Mouse (Mus musculus): ENCODE measurements around the gene Gemin5. TPM values are rescaled to one million over a fixed set of nuclear protein-coding genes. Genes with fewer than 3 reads are reported as not detected.
A peak's percentile ranks its signal among the peaks of the same experiment; 100 is the strongest.

Gene Gemin5
- polyA plus RNA-seq, 1 experiment: 27.8 TPM

- TF ChIP-seq POLR2A (IDR thresholded peaks at IDR 0.05; ENCODE audit: control insufficient read depth, low read depth, low read length) (no peak), CTCF (IDR thresholded peaks at IDR 0.05; ENCODE audit: control insufficient read depth, insufficient read depth, insufficient replicate concordance, low read depth, low read length) (no peak)
- Histone ChIP-seq H3K27ac (ENCODE audit: control insufficient read depth, insufficient read depth, low read depth, low read length) (no peak overlapping the region), H3K36me3 (ENCODE audit: control insufficient read depth, insufficient read depth, low read length) (peaks cover 2% of the 10 kb centered on the region), H3K4me3 (ENCODE audit: control insufficient read depth, low read depth, low read length) (no peak overlapping the region; the same call in 1 of the 2 replicates), H3K27me3 (ENCODE audit: control insufficient read depth, insufficient read depth, low read length) (no peaks in the 10 kb centered on the region), H3K4me1 (ENCODE audit: control insufficient read depth, insufficient read depth, low read length) (peaks cover 3% of the 10 kb centered on the region; the same call in 1 of the 2 replicates)
These were observed 1.3 kb upstream of the Gemin5 start for GRCm38 (mm10) chr11:58169666-58170065.

- H3K4me1 ChIP-seq (ENCODE audit: control insufficient read depth, insufficient read depth, low read length): peaks cover 3% of the 10 kb centered on the region; the same call in 1 of the 2 replicates
- no peaks in the 10 kb centered on the region for H3K27me3 ChIP-seq (ENCODE audit: control insufficient read depth, insufficient read depth, low read length)
- peak overlapping the region; percentile 91 for H3K4me3 ChIP-seq (ENCODE audit: control insufficient read depth, low read depth, low read length)
- TF ChIP-seq POLR2A (IDR thresholded peaks at IDR 0.05; ENCODE audit: control insufficient read depth, low read depth, low read length) (no peak), CTCF (IDR thresholded peaks at IDR 0.05; ENCODE audit: control insufficient read depth, insufficient read depth, insufficient replicate concordance, low read depth, low read length) (no peak)
- no peaks in the 10 kb centered on the region; the same call in none of the 2 replicates for H3K36me3 ChIP-seq (ENCODE audit: control insufficient read depth, insufficient read depth, low read length)
- peak overlapping the region; percentile 62 for H3K27ac ChIP-seq (ENCODE audit: control insufficient read depth, insufficient read depth, low read depth, low read length)
These were observed 545 bp downstream of the Gemin5 start for GRCm38 (mm10) chr11:58167822-58168166.

GRCm38 (mm10) chr11:58165072-58165471 is 3.3 kb downstream of the Gemin5 start:
- Histone ChIP-seq H3K4me1 (ENCODE audit: control insufficient read depth, insufficient read depth, low read length) (peaks cover 3% of the 10 kb centered on the region; the same call in 1 of the 2 replicates), H3K4me3 (ENCODE audit: control insufficient read depth, low read depth, low read length) (no peak overlapping the region), H3K27ac (ENCODE audit: control insufficient read depth, insufficient read depth, low read depth, low read length) (no peak overlapping the region), H3K27me3 (ENCODE audit: control insufficient read depth, insufficient read depth, low read length) (no peaks in the 10 kb centered on the region), H3K36me3 (ENCODE audit: control insufficient read depth, insufficient read depth, low read length) (no peaks in the 10 kb centered on the region; the same call in 1 of the 2 replicates)
- TF ChIP-seq POLR2A (IDR thresholded peaks at IDR 0.05; ENCODE audit: control insufficient read depth, low read depth, low read length) (no peak), CTCF (IDR thresholded peaks at IDR 0.05; ENCODE audit: control insufficient read depth, insufficient read depth, insufficient replicate concordance, low read depth, low read length) (no peak)

- H3K4me3 ChIP-seq (ENCODE audit: control insufficient read depth, low read depth, low read length): no peak overlapping the region
- H3K27ac ChIP-seq (ENCODE audit: control insufficient read depth, insufficient read depth, low read depth, low read length): no peak overlapping the region
- TF ChIP-seq POLR2A (IDR thresholded peaks at IDR 0.05; ENCODE audit: control insufficient read depth, low read depth, low read length) (no peak), CTCF (IDR thresholded peaks at IDR 0.05; ENCODE audit: control insufficient read depth, insufficient read depth, insufficient replicate concordance, low read depth, low read length) (no peak)
- no peaks in the 10 kb centered on the region for H3K4me1 ChIP-seq (ENCODE audit: control insufficient read depth, insufficient read depth, low read length)
- no peaks in the 10 kb centered on the region for H3K27me3 ChIP-seq (ENCODE audit: control insufficient read depth, insufficient read depth, low read length)
- H3K36me3 ChIP-seq (ENCODE audit: control insufficient read depth, insufficient read depth, low read length): no peaks in the 10 kb centered on the region; the same call in none of the 2 replicates
These were observed 11.5 kb downstream of the Gemin5 start for GRCm38 (mm10) chr11:58156871-58157270.

- H3K27ac ChIP-seq (ENCODE audit: control insufficient read depth, insufficient read depth, low read depth, low read length): no peak overlapping the region
- no peaks in the 10 kb centered on the region; the same call in none of the 2 replicates for H3K36me3 ChIP-seq (ENCODE audit: control insufficient read depth, insufficient read depth, low read length)
- H3K27me3 ChIP-seq (ENCODE audit: control insufficient read depth, insufficient read depth, low read length): no peaks in the 10 kb centered on the region
- TF ChIP-seq CTCF (IDR thresholded peaks at IDR 0.05; ENCODE audit: control insufficient read depth, insufficient read depth, insufficient replicate concordance, low read depth, low read length): no peak
- no peak for TF ChIP-seq POLR2A (IDR thresholded peaks at IDR 0.05; ENCODE audit: control insufficient read depth, low read depth, low read length)
- H3K4me1 ChIP-seq (ENCODE audit: control insufficient read depth, insufficient read depth, low read length): no peaks in the 10 kb centered on the region
- H3K4me3 ChIP-seq (ENCODE audit: control insufficient read depth, low read depth, low read length): no peak overlapping the region
These were observed 12.9 kb downstream of the Gemin5 start for GRCm38 (mm10) chr11:58155458-58155857.

- H3K4me3 ChIP-seq (ENCODE audit: control insufficient read depth, low read depth, low read length): no peak overlapping the region
- no peaks in the 10 kb centered on the region for H3K4me1 ChIP-seq (ENCODE audit: control insufficient read depth, insufficient read depth, low read length)
- TF ChIP-seq CTCF (IDR thresholded peaks at IDR 0.05; ENCODE audit: control insufficient read depth, insufficient read depth, insufficient replicate concordance, low read depth, low read length) (no peak), POLR2A (IDR thresholded peaks at IDR 0.05; ENCODE audit: control insufficient read depth, low read depth, low read length) (no peak)
- no peak overlapping the region for H3K27ac ChIP-seq (ENCODE audit: control insufficient read depth, insufficient read depth, low read depth, low read length)
- H3K27me3 ChIP-seq (ENCODE audit: control insufficient read depth, insufficient read depth, low read length): no peaks in the 10 kb centered on the region
- H3K36me3 ChIP-seq (ENCODE audit: control insufficient read depth, insufficient read depth, low read length): peaks cover 3% of the 10 kb centered on the region
These were observed 22.1 kb downstream of the Gemin5 start for GRCm38 (mm10) chr11:58146241-58146640.

- H3K36me3 ChIP-seq (ENCODE audit: control insufficient read depth, insufficient read depth, low read length): peaks cover 3% of the 10 kb centered on the region
- TF ChIP-seq CTCF (IDR thresholded peaks at IDR 0.05; ENCODE audit: control insufficient read depth, insufficient read depth, insufficient replicate concordance, low read depth, low read length) (no peak), POLR2A (IDR thresholded peaks at IDR 0.05; ENCODE audit: control insufficient read depth, low read depth, low read length) (no peak)
- no peaks in the 10 kb centered on the region for H3K4me1 ChIP-seq (ENCODE audit: control insufficient read depth, insufficient read depth, low read length)
- H3K4me3 ChIP-seq (ENCODE audit: control insufficient read depth, low read depth, low read length): no peak overlapping the region
- H3K27me3 ChIP-seq (ENCODE audit: control insufficient read depth, insufficient read depth, low read length): no peaks in the 10 kb centered on the region
- H3K27ac ChIP-seq (ENCODE audit: control insufficient read depth, insufficient read depth, low read depth, low read length): no peak overlapping the region
These were observed 24.5 kb downstream of the Gemin5 start for GRCm38 (mm10) chr11:58143704-58144426.

All from testis, adult 2 months (tissue).